Mouse (Mus musculus) spleen, adult 2 months (tissue): ENCODE measurements at regions not wholly inside any gene's neighbourhood (a gene's known extent, or its start where the extent isn't known, plus 50 kb on each side); places are given as distances from the start of the nearest gene placed in this dataset.

Experiments used
- DNase-seq, 2 experiments: peaks; one replicate each; pipeline versions ENCODE4 v3.0.0 to v3.0.0-alpha.2; 2012 to 2021; ENCODE audit warnings: low spot score in 2 of 2, low read depth in 1 of 2
- H3K27ac ChIP-seq: fragments of 200-500 bp; 2 replicates; pipeline ENCODE4 v1.5.1; 2012; ENCODE audit warnings: low read length, inconsistent platforms; ENCODE audit not compliant: insufficient read depth
- H3K27me3 ChIP-seq: fragments of 200-500 bp; 2 replicates; pipeline ENCODE4 v1.6.1; 2012; ENCODE audit warnings: mild to moderate bottlenecking, moderate library complexity, low read length, inconsistent platforms; ENCODE audit not compliant: control insufficient read depth, insufficient read depth
- H3K36me3 ChIP-seq: fragments of 200-500 bp; 2 replicates; pipeline ENCODE4 v1.6.1; 2012; ENCODE audit warnings: mild to moderate bottlenecking, low read length, inconsistent platforms; ENCODE audit not compliant: control insufficient read depth, insufficient read depth
- H3K4me1 ChIP-seq: fragments of 200-500 bp; 2 replicates; pipeline ENCODE4 v1.6.1; 2011; ENCODE audit warnings: inconsistent platforms; ENCODE audit not compliant: control insufficient read depth, insufficient read depth, insufficient read length
- H3K4me3 ChIP-seq: fragments of 200-500 bp; 2 replicates; pipeline ENCODE4 v1.5.1; 2011; ENCODE audit warnings: mild to moderate bottlenecking, inconsistent platforms; ENCODE audit not compliant: insufficient read depth, insufficient read length; ENCODE audit errors: extremely low read depth
- CTCF ChIP-seq: fragments of 200-500 bp; IDR thresholded peaks from 2 replicates; pipeline ENCODE4 v1.5.1; 2011; ENCODE audit warnings: mild to moderate bottlenecking, inconsistent platforms; ENCODE audit not compliant: insufficient read depth, insufficient read length, insufficient replicate concordance; ENCODE audit errors: extremely low read depth
- POLR2A ChIP-seq: fragments of 200-500 bp; IDR thresholded peaks from 2 replicates; pipeline ENCODE4 v1.6.1; 2011; ENCODE audit warnings: low read depth, low read length, inconsistent platforms
- WGBS: fragments of 180-500 bp; shearing (Covaris S2); methylation state at CpG from one replicate; pipeline ENCODE4 v1.1.7; 2018; 5-methylcytosine and 5-hydroxymethylcytosine counted together

DNA sequence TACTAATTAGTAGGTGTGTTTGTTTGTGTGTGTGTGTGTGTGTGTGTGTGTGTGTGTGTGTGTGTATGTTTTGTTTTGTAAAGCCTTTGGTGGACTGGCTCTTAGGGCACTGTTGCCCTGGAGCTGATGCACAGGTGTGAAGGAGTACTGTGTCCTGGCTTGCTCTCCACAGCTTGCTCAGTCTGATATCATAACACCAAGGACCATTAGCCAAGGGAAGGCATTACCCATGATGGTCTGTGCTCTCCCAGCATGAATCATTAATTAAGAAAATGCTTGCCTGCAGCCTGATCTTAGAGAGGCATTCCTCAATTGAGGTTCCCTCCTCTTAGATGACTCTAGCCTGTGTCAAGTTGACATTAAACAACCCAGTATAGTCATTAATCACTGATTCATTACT is 54.7 kb downstream of the Spry2 start:
- H3K4me3 ChIP-seq = no peak overlapping the region
- no peaks in the 10 kb centered on the region for H3K4me1 ChIP-seq
- DNase-seq = no peak
- TF ChIP-seq CTCF (no peak), POLR2A (no peak)
- no peaks in the 10 kb centered on the region for H3K36me3 ChIP-seq
- no peak overlapping the region for H3K27ac ChIP-seq
- H3K27me3 ChIP-seq = no peaks in the 10 kb centered on the region

GRCm38 (mm10) chr14:105837533-105837932 is 59.1 kb downstream of the Spry2 start:
- 77% methylated on average over 3 of the region's 3 CpGs for WGBS
- no peak overlapping the region for H3K4me3 ChIP-seq
- DNase-seq = no peak
- H3K36me3 ChIP-seq = no peaks in the 10 kb centered on the region
- no peak overlapping the region for H3K27ac ChIP-seq
- no peaks in the 10 kb centered on the region for H3K4me1 ChIP-seq
- TF ChIP-seq POLR2A = no peak
- TF ChIP-seq CTCF = no peak
- H3K27me3 ChIP-seq = no peaks in the 10 kb centered on the region

DNA sequence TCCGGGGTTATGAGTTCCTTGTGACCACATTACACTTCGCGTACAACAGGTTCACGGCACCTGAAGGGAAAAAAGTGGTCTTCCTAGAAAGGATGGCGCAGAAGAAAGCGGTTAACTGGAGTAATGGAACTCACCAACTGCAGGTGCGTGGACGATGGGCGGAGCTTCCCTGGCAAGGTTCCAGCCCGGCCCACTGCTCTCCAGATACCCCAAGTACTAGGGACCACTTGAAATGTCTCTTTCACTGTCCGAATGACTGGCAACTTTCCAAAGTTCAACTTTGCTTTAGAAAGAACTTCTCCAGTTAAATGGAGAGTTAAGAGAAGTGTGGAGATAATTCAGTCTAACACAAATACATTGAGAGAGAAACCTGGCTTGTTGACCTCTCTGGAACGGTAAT is 65.9 kb downstream of the Spry2 start:
- Histone ChIP-seq H3K27ac (no peak overlapping the region), H3K4me3 (no peak overlapping the region), H3K27me3 (no peaks in the 10 kb centered on the region), H3K4me1 (no peaks in the 10 kb centered on the region), H3K36me3 (no peaks in the 10 kb centered on the region)
- DNase-seq = no peak
- 89% methylated on average over 12 of the region's 12 CpGs for WGBS
- no peak for TF ChIP-seq CTCF
- no peak for TF ChIP-seq POLR2A

DNA sequence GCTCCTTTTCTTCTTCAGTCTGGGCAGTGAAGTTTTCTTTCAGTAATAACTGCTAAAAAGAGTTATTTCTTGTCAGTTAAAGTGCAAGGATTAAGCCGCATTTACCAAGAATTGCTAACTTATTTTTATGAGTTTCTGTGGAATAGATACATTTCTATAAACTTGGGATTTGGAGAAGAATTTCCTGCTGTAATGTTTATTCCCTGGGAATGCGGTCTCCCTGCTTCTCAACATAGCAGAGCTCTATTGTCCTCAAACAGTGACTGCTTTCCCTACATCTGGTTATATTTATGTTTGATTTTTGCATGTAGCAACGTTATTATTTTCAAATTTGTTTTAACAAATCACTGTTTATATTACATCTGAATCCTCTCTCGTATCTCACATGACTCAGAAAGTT is 66.3 kb downstream of the Spry2 start:
- 88% methylated on average over 4 of the region's 4 CpGs for WGBS
- no peaks in the 10 kb centered on the region for H3K4me1 ChIP-seq
- H3K27me3 ChIP-seq = no peaks in the 10 kb centered on the region
- no peaks in the 10 kb centered on the region for H3K36me3 ChIP-seq
- no peak overlapping the region for H3K27ac ChIP-seq
- no peak overlapping the region for H3K4me3 ChIP-seq
- no peak for DNase-seq
- TF ChIP-seq POLR2A (no peak), CTCF (no peak)

- 89% methylated on average over 8 of the region's 8 CpGs for WGBS
- TF ChIP-seq CTCF = no peak
- TF ChIP-seq POLR2A = no peak
- H3K36me3 ChIP-seq = no peaks in the 10 kb centered on the region
- no peak overlapping the region for H3K4me3 ChIP-seq
- no peak overlapping the region for H3K27ac ChIP-seq
- H3K27me3 ChIP-seq = no peaks in the 10 kb centered on the region
- DNase-seq = no peak
- no peaks in the 10 kb centered on the region for H3K4me1 ChIP-seq
Observed at GRCm38 (mm10) chr14:105823129-105823528, 73.5 kb downstream of the Spry2 start.

GRCm38 (mm10) chr14:105822653-105823052 is 74.0 kb downstream of the Spry2 start:
- H3K27me3 ChIP-seq = no peaks in the 10 kb centered on the region
- 92% methylated on average over 9 of the region's 9 CpGs for whole genome bisulfite sequencing
- H3K4me3 ChIP-seq = no peak overlapping the region
- H3K36me3 ChIP-seq = no peaks in the 10 kb centered on the region
- no peak for DNase-seq
- H3K27ac ChIP-seq = no peak overlapping the region
- TF ChIP-seq CTCF (no peak), POLR2A (no peak)
- no peaks in the 10 kb centered on the region for H3K4me1 ChIP-seq

GRCm38 (mm10) chr14:105819534-105819933 is 77.1 kb downstream of the Spry2 start:
- H3K4me3 ChIP-seq = no peak overlapping the region
- no peaks in the 10 kb centered on the region for H3K27me3 ChIP-seq
- DNase-seq = no peak
- H3K36me3 ChIP-seq = no peaks in the 10 kb centered on the region
- 88% methylated on average over 2 of the region's 2 CpGs for WGBS
- no peak for TF ChIP-seq CTCF
- no peak for TF ChIP-seq POLR2A
- H3K4me1 ChIP-seq = no peaks in the 10 kb centered on the region
- no peak overlapping the region for H3K27ac ChIP-seq
